Mouse (Mus musculus) frontal cortex, adult (tissue): ENCODE results near the gene Fam118b.

ENCODE experiments used
- ATAC-seq: cut with Nextera tagmentation; 2 replicates; pipeline ENCODE4 v1.9.2; 2017; ENCODE audit warnings: mild to moderate bottlenecking, moderate library complexity, mixed read lengths; ENCODE audit not compliant: low TSS enrichment

The Fam118b gene

GRCm38 (mm10) chr9:35198351-35198750 lies 69.3 kb downstream of the Fam118b start:
- ATAC-seq = no peak

GRCm38 (mm10) chr9:35197625-35198024 lies 70.0 kb downstream of the Fam118b start:
- ATAC-seq = no peak

GRCm38 (mm10) chr9:35194048-35194447 lies 73.6 kb downstream of the Fam118b start:
- ATAC-seq = no peak

GRCm38 (mm10) chr9:35192983-35193542 lies 74.5 kb downstream of the Fam118b start:
- ATAC-seq = no peak

- ATAC-seq = peak; percentile 76
Observed at GRCm38 (mm10) chr9:35188700-35189099, 78.9 kb downstream of the Fam118b start.

GRCm38 (mm10) chr9:35187351-35187903 lies 80.2 kb downstream of the Fam118b start:
- no peak for ATAC-seq

- ATAC-seq = no peak
Observed at GRCm38 (mm10) chr9:35186430-35186829, 81.2 kb downstream of the Fam118b start.

- no peak for ATAC-seq
Observed at GRCm38 (mm10) chr9:35183359-35183758, 84.2 kb downstream of the Fam118b start.

- ATAC-seq = no peak
Observed at GRCm38 (mm10) chr9:35182832-35183231, 84.8 kb downstream of the Fam118b start.

- peak; percentile 8; the same call in 1 of the 2 replicates for ATAC-seq
Observed at GRCm38 (mm10) chr9:35176124-35176659, 91.4 kb downstream of the Fam118b start.

GRCm38 (mm10) chr9:35175251-35176123 lies 92.1 kb downstream of the Fam118b start, which contains the start of gene Dcps:
Gene Dcps (minus strand): TSS chr9:35176061.
- peak; percentile 94 for ATAC-seq

GRCm38 (mm10) chr9:35173331-35173730 lies 94.3 kb downstream of the Fam118b start:
- ATAC-seq = no peak

- peak; percentile 62 for ATAC-seq
Observed at GRCm38 (mm10) chr9:35170071-35170470, 97.5 kb downstream of the Fam118b start.
